Mouse (Mus musculus) E14TG2a.4 (cell line): ENCODE measurements around the gene Ergic1.

ENCODE experiments used
- CTCF ChIP-seq: conservative IDR thresholded peaks from 2 replicates; pipeline ENCODE4 v1.5.1; 2014; ENCODE audit warnings: low read length
- NANOG ChIP-seq: IDR thresholded peaks from 2 replicates; pipeline ENCODE4 v1.6.1; 2014; ENCODE audit warnings: borderline replicate concordance, low read length, mixed read lengths
- POU5F1 ChIP-seq: IDR thresholded peaks from 2 replicates; pipeline ENCODE4 v1.6.1; 2014; ENCODE audit warnings: low read length, borderline replicate concordance

- TF ChIP-seq CTCF (no peak), POU5F1 (no peak), NANOG (no peak)
Measured at GRCm38 (mm10) chr17:26524316-26524715, 37.0 kb upstream of the Ergic1 start.
